Mouse (Mus musculus) ES-E14 (cell line): ENCODE data around the gene Gm20855. TPM values are rescaled to one million over a fixed set of nuclear protein-coding genes. Genes with fewer than 3 reads are reported as not detected.
"Not testable (repeated sequence)": the region's sequence is repeated elsewhere in the genome, so short reads cannot be mapped to it uniquely, and the experiment has no call there.

Experiments used
- DNase-seq: peaks from one replicate; pipeline ENCODE4 v3.0.0-alpha.2; 2013; ENCODE audit warnings: low read depth, low spot score
- H3K27ac ChIP-seq: 2 replicates; pipeline ENCODE4 v1.5.1; 2012; ENCODE audit warnings: low read depth, mild to moderate bottlenecking, low read length, moderate library complexity, mixed read lengths; ENCODE audit not compliant: poor library complexity, insufficient read depth, severe bottlenecking
- H3K36me3 ChIP-seq: 2 replicates; pipeline ENCODE4 v1.6.1; 2012; ENCODE audit warnings: mild to moderate bottlenecking, low read length, moderate library complexity, mixed read lengths; ENCODE audit not compliant: control insufficient read depth, poor library complexity, insufficient read depth, severe bottlenecking
- H3K4me1 ChIP-seq, 2 experiments: fragments of 150-350 bp in 1 of 2; sonication (generic) in 1 of 2; 2 replicates each; pipeline ENCODE4 v1.6.1; 2012; ENCODE audit warnings: low read length in 2 of 2, mild to moderate bottlenecking in 1 of 2, mixed read lengths in 1 of 2; ENCODE audit not compliant: control insufficient read depth in 2 of 2, insufficient read depth in 2 of 2, poor library complexity in 1 of 2
- H3K4me3 ChIP-seq, 2 experiments: fragments of 150-350 bp in 1 of 2; sonication (generic) in 1 of 2; 2 replicates each; pipeline ENCODE4 v1.5.1; 2012; ENCODE audit warnings: low read length in 2 of 2, low read depth in 1 of 2, mild to moderate bottlenecking in 1 of 2, mixed read lengths in 1 of 2; ENCODE audit not compliant: insufficient read depth in 1 of 2, poor library complexity in 1 of 2, severe bottlenecking in 1 of 2
- H3K9ac ChIP-seq: 2 replicates; pipeline ENCODE4 v1.6.1; 2012; ENCODE audit warnings: low read depth, mild to moderate bottlenecking, low read length, mixed read lengths; ENCODE audit not compliant: poor library complexity, insufficient read depth, severe bottlenecking
- H3K9me3 ChIP-seq: fragments of 150-350 bp; sonication (generic); 2 replicates; pipeline ENCODE4 v1.6.1; 2012; ENCODE audit warnings: low read depth, mild to moderate bottlenecking, low read length; ENCODE audit not compliant: control insufficient read depth, insufficient read depth
- in situ Hi-C, 2 experiments: fragments of 600-800 bp; cut with MboI; formaldehyde crosslinking; loops; one replicate each; pipeline ENCODE4 v1.15.1; 2025; ENCODE audit warnings: low sequenced_read_pairs in 2 of 2, inconsistent platforms in 1 of 2; ENCODE audit not compliant: unreplicated experiment in 2 of 2
- total RNA-seq: library from RNA; depleted of rRNA; stranded (reverse); fragments of 300-350 nt; gene quantifications from 2 replicates; pipeline ENCODE4 v1.2.3, GENCODE M21; 2012; rRNA removed

Gene Gm20855
- not detected in 2 replicates for total RNA-seq

GRCm38 (mm10) chrY:35131733-35132132 lies at the start of gene Gm20855:
Gene Gm20855, minus strand, starts transcription at chrY:35131833.
- H3K4me1 ChIP-seq, H3K4me3 ChIP-seq, H3K27ac ChIP-seq, H3K9me3 ChIP-seq, H3K9ac ChIP-seq, in situ Hi-C loops, H3K36me3 ChIP-seq, DNase-seq: not testable (repeated sequence)
